Mouse (Mus musculus): ENCODE measurements around the gene Tmem198b. TPM values are rescaled to one million over a fixed set of nuclear protein-coding genes. Genes with fewer than 3 reads are reported as not detected.

Tmem198b gene
- polyA plus RNA-seq, 1 experiment from 2014 or later = 18.2 TPM

DNA sequence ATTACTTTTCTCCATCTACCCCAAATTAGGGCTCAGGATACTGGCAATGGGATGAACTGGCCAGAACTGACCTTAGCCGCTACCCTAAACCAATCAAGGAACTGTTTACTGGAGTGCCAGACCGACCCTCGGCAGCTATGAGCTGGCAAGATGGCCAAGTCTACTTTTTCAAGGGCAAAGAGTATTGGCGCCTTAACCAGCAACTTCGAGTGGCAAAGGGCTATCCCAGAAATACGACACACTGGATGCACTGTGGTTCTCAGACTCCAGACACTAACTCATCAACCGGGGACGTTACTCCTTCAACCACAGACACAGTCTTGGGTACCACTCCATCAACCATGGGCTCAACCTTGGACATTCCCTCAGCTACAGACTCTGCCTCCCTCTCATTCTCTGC lies 5.5 kb downstream of the Tmem198b start:
- Histone ChIP-seq H3K27ac (replicated peaks in 1 of 2; ENCODE audit: control insufficient read depth in 1 of 2, insufficient read depth in 1 of 2, low read depth in 2 of 2, low read length in 2 of 2) (no peak overlapping the region), H3K4me1 (ENCODE audit: control insufficient read depth in 2 of 2, insufficient read depth in 2 of 2, low read length in 2 of 2) (peaks cover 6 to 17% of the 10 kb centered on the region in 2 experiments; a peak in 3 of 4 replicates), H3K9ac (ENCODE audit: low read length) (no peak overlapping the region), H3K36me3 (ENCODE audit: control insufficient read depth, insufficient read depth, low read length) (peaks cover 30% of the 10 kb centered on the region), H3K27me3 (ENCODE audit: control insufficient read depth, insufficient read depth, low read length) (no peaks in the 10 kb centered on the region), H3K4me2 (ENCODE audit: low read length) (no peak overlapping the region), H3K4me3 (ENCODE audit: control insufficient read depth in 1 of 2, insufficient read depth in 1 of 2, low read depth in 1 of 2, low read length in 2 of 2) (no peak overlapping the region), H3K9me3 (ENCODE audit: control insufficient read depth, low read length) (no peaks in the 10 kb centered on the region)
- 89% methylated on average over 8 of the region's 8 CpGs for WGBS
- ATAC-seq (ENCODE audit: insufficient number of reproducible peaks, insufficient read depth, low FRiP score, low read depth) = no peak

DNA sequence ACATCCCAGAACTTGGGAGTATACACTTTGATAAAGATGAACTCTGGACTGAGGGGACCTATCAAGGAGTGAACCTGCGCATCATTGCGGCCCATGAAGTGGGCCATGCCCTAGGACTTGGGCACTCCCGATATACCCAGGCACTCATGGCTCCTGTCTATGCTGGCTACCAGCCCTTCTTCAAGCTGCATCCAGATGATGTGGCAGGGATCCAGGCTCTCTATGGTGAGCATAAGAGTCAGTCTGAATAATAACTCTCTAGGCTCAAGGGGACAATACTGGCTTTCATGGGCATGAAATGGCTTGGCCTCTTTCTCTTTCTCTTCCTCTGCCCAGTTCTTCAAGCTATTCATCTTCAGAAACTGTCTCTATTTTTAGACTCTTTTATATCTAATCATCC lies 8.6 kb downstream of the Tmem198b start:
- Histone ChIP-seq H3K27ac (replicated peaks in 1 of 2; ENCODE audit: control insufficient read depth in 1 of 2, insufficient read depth in 1 of 2, low read depth in 2 of 2, low read length in 2 of 2) (no peak overlapping the region), H3K4me2 (ENCODE audit: low read length) (no peak overlapping the region), H3K9me3 (ENCODE audit: control insufficient read depth, low read length) (no peaks in the 10 kb centered on the region), H3K36me3 (ENCODE audit: control insufficient read depth, insufficient read depth, low read length) (peaks cover 13% of the 10 kb centered on the region), H3K4me1 (ENCODE audit: control insufficient read depth in 2 of 2, insufficient read depth in 2 of 2, low read length in 2 of 2) (peaks cover 3 to 4% of the 10 kb centered on the region in 2 experiments; a peak in 3 of 4 replicates), H3K9ac (ENCODE audit: low read length) (no peak overlapping the region), H3K27me3 (ENCODE audit: control insufficient read depth, insufficient read depth, low read length) (no peaks in the 10 kb centered on the region), H3K4me3 (ENCODE audit: control insufficient read depth in 1 of 2, insufficient read depth in 1 of 2, low read depth in 1 of 2, low read length in 2 of 2) (no peak overlapping the region)
- WGBS = 90% methylated on average over 3 of the region's 3 CpGs
- no peak for ATAC-seq (ENCODE audit: insufficient number of reproducible peaks, insufficient read depth, low FRiP score, low read depth)

DNA sequence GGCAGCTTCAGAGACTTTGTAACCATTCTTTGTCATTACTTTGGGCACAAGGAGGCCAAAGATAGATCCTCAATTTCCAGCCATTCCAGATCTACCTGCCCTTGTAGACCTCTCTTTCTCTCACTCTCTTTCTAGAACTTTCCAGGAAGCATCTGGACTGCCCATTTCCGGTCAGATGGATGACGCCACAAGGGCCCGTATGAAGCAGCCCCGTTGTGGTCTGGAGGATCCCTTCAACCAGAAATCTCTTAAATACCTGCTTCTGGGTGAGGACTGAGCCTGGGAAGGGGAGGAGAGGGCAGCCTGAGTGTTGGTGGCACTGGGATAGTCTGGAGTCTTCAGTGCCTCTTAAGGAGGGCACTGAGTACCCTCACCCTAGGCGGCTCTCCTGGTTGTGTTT lies 9.8 kb downstream of the Tmem198b start:
- Histone ChIP-seq H3K27ac (replicated peaks in 1 of 2; ENCODE audit: control insufficient read depth in 1 of 2, insufficient read depth in 1 of 2, low read depth in 2 of 2, low read length in 2 of 2) (no peak overlapping the region), H3K9ac (ENCODE audit: low read length) (no peak overlapping the region), H3K9me3 (ENCODE audit: control insufficient read depth, low read length) (no peaks in the 10 kb centered on the region), H3K4me2 (ENCODE audit: low read length) (no peak overlapping the region), H3K4me3 (ENCODE audit: control insufficient read depth in 1 of 2, insufficient read depth in 1 of 2, low read depth in 1 of 2, low read length in 2 of 2) (no peak overlapping the region), H3K4me1 (ENCODE audit: control insufficient read depth in 2 of 2, insufficient read depth in 2 of 2, low read length in 2 of 2) (peaks cover 3 to 4% of the 10 kb centered on the region in 2 experiments; a peak in 3 of 4 replicates), H3K36me3 (ENCODE audit: control insufficient read depth, insufficient read depth, low read length) (peaks cover 4% of the 10 kb centered on the region; the same call in 1 of the 2 replicates), H3K27me3 (ENCODE audit: control insufficient read depth, insufficient read depth, low read length) (no peaks in the 10 kb centered on the region)
- 79% methylated on average over 5 of the region's 5 CpGs for WGBS
- ATAC-seq (ENCODE audit: insufficient number of reproducible peaks, insufficient read depth, low FRiP score, low read depth) = no peak

DNA sequence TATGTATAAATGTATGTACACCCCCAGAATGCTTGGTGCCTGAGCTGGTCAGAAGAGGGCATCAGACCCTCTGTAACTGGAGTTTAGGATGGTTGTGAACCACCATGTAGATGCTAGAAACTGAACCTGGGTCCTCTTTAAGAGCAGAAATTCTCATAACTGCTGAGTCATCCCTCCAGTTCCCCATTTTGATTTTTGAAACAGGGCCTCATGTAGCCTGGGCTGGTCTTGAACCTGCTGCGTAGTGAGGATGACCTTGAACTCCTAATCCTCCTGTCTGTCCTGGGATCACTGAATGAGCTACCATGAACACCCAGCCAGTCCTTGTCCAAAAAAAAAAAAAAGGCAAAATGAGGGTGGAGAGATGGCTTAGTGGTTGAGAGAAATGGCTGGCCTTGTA lies 10.9 kb downstream of the Tmem198b start:
- Histone ChIP-seq H3K4me2 (ENCODE audit: low read length) (no peak overlapping the region), H3K4me3 (ENCODE audit: control insufficient read depth in 1 of 2, insufficient read depth in 1 of 2, low read depth in 1 of 2, low read length in 2 of 2) (no peak overlapping the region), H3K36me3 (ENCODE audit: control insufficient read depth, insufficient read depth, low read length) (peaks cover 3% of the 10 kb centered on the region; the same call in 1 of the 2 replicates), H3K27me3 (ENCODE audit: control insufficient read depth, insufficient read depth, low read length) (no peaks in the 10 kb centered on the region), H3K9ac (ENCODE audit: low read length) (no peak overlapping the region), H3K4me1 (ENCODE audit: control insufficient read depth in 2 of 2, insufficient read depth in 2 of 2, low read length in 2 of 2) (peaks cover 3 to 4% of the 10 kb centered on the region in 2 experiments; a peak in 3 of 4 replicates), H3K9me3 (ENCODE audit: control insufficient read depth, low read length) (no peaks in the 10 kb centered on the region), H3K27ac (replicated peaks in 1 of 2; ENCODE audit: control insufficient read depth in 1 of 2, insufficient read depth in 1 of 2, low read depth in 2 of 2, low read length in 2 of 2) (no peak overlapping the region)
- ATAC-seq (ENCODE audit: insufficient number of reproducible peaks, insufficient read depth, low FRiP score, low read depth) = no peak
- WGBS = 91% methylated on average over 1 of the region's 1 CpGs

DNA sequence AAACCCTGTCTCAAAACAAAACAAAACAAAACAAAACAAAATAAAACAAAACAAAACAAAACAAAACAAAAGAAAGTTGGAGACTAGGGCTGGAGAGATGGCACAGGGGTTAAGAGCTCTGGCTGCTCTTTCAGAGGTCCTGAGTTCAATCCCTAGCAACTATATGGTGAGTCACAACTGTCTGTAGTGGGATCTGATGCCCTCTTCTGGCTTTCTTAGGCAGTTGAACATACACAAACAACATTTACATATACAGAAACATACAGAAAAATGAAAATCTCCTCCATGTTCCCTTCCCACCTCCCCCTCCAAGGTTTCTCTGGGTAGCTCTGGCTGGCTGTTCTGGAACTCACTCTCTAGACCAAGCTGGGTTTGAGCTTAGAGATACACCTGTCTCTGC lies 12.1 kb downstream of the Tmem198b start:
- no peak for ATAC-seq (ENCODE audit: insufficient number of reproducible peaks, insufficient read depth, low FRiP score, low read depth)
- Histone ChIP-seq H3K4me1 (ENCODE audit: control insufficient read depth in 2 of 2, insufficient read depth in 2 of 2, low read length in 2 of 2) (peaks cover 3 to 4% of the 10 kb centered on the region in 2 experiments; a peak in 3 of 4 replicates), H3K27me3 (ENCODE audit: control insufficient read depth, insufficient read depth, low read length) (no peaks in the 10 kb centered on the region), H3K9me3 (ENCODE audit: control insufficient read depth, low read length) (no peaks in the 10 kb centered on the region), H3K36me3 (ENCODE audit: control insufficient read depth, insufficient read depth, low read length) (no peaks in the 10 kb centered on the region), H3K4me2 (ENCODE audit: low read length) (no peak overlapping the region), H3K9ac (ENCODE audit: low read length) (no peak overlapping the region), H3K4me3 (ENCODE audit: control insufficient read depth in 1 of 2, insufficient read depth in 1 of 2, low read depth in 1 of 2, low read length in 2 of 2) (no peak overlapping the region), H3K27ac (replicated peaks in 1 of 2; ENCODE audit: control insufficient read depth in 1 of 2, insufficient read depth in 1 of 2, low read depth in 2 of 2, low read length in 2 of 2) (no peak overlapping the region)

DNA sequence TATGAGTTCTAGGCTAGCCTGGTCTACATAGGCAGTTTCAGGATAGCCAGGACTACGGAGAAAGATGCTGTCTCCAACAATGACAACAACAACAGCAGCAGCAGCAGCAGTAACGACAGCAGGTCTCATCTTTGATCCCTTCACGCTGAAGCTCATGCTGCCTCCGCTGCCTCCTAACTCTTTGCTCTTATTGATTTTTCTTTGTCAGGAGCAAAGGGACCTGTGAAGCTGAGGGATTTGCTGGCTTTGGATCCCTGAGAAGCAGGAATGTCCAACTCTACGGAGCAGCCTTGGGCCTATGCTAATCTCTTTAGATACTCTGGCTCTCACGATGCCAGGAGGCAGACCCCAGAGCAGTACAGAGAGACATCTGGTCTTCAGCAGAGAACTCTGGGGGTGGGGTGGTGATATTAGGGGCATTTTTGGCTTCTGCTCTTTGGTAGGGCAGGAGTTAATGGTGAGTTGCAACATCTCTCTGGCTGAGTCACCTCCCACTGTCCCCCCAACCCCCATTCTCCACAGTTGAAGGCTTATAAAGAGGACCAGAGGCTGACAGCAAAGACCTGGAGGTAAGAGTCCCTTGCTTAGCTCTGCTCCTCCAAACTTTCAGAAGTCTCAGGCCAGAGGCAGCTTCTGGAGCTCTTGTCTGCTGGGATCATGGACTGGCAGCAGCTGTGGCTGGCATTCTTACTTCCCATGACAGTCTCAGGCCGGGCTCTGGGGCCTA lies 13.6 kb downstream of the Tmem198b start, which contains the start of gene Mmp19:
TSS of gene Mmp19 (plus strand) at position 513 of the 727 bp plus-strand sequence.
- peak within 1 kb of the TSS in 1 of 2 experiments; percentile 3; a peak in 1 of 4 replicates for H3K27ac ChIP-seq (replicated peaks in 1 of 2; ENCODE audit: control insufficient read depth in 1 of 2, insufficient read depth in 1 of 2, low read depth in 2 of 2, low read length in 2 of 2)
- H3K9me3 ChIP-seq (ENCODE audit: control insufficient read depth, low read length) = no peaks in the 10 kb centered on the region
- peak within 1 kb of the TSS; percentile 11; the same call in 1 of the 2 replicates for H3K4me2 ChIP-seq (ENCODE audit: low read length)
- no peaks in the 10 kb centered on the region for H3K36me3 ChIP-seq (ENCODE audit: control insufficient read depth, insufficient read depth, low read length)
- H3K27me3 ChIP-seq (ENCODE audit: control insufficient read depth, insufficient read depth, low read length) = no peaks in the 10 kb centered on the region
- peaks cover 2 to 4% of the 10 kb centered on the region in 2 experiments; a peak in 2 of 4 replicates for H3K4me1 ChIP-seq (ENCODE audit: control insufficient read depth in 2 of 2, insufficient read depth in 2 of 2, low read length in 2 of 2)
- no peak within 1 kb of the TSS for H3K9ac ChIP-seq (ENCODE audit: low read length)
- no peak within 1 kb of the TSS for H3K4me3 ChIP-seq (ENCODE audit: control insufficient read depth in 1 of 2, insufficient read depth in 1 of 2, low read depth in 1 of 2, low read length in 2 of 2)
- 60% methylated on average over 7 of the region's 7 CpGs for WGBS
- ATAC-seq (ENCODE audit: insufficient number of reproducible peaks, insufficient read depth, low FRiP score, low read depth) = no peak

DNA sequence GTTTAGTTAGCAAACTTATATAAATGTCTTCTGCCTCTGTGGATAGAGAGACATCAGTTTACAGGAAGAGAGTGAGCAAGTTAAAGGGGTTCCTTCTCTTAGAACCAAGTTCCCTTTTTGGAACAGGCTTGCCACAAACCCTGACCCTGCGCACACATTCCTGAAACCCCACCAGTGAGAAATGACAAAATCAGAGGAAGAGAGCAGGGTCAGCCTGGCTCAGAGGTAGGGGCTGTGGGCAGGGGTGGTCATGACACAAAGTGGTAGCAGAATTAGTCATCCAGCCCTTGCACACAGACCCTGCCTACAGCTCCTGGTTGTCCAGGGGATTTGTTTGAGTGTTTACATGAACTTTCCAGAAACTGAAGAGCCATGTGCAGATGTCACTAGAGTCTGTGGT lies 24.0 kb downstream of the Tmem198b start:
- Histone ChIP-seq H3K4me3 (ENCODE audit: control insufficient read depth in 1 of 2, insufficient read depth in 1 of 2, low read depth in 1 of 2, low read length in 2 of 2) (no peak overlapping the region), H3K27me3 (ENCODE audit: control insufficient read depth, insufficient read depth, low read length) (no peaks in the 10 kb centered on the region), H3K4me1 (ENCODE audit: control insufficient read depth in 2 of 2, insufficient read depth in 2 of 2, low read length in 2 of 2) (peaks cover 0 to 6% of the 10 kb centered on the region in 2 experiments; a peak in 2 of 4 replicates), H3K27ac (replicated peaks in 1 of 2; ENCODE audit: control insufficient read depth in 1 of 2, insufficient read depth in 1 of 2, low read depth in 2 of 2, low read length in 2 of 2) (no peak overlapping the region), H3K36me3 (ENCODE audit: control insufficient read depth, insufficient read depth, low read length) (no peaks in the 10 kb centered on the region), H3K9ac (ENCODE audit: low read length) (no peak overlapping the region), H3K4me2 (ENCODE audit: low read length) (no peak overlapping the region), H3K9me3 (ENCODE audit: control insufficient read depth, low read length) (peaks cover 11% of the 10 kb centered on the region; the same call in 1 of the 2 replicates)
- WGBS = 79% methylated on average over 1 of the region's 1 CpGs
- no peak for ATAC-seq (ENCODE audit: insufficient number of reproducible peaks, insufficient read depth, low FRiP score, low read depth)

Data from heart, embryonic 14.5 days (tissue).